In genomic region chr6:65611834-65612233, GRCm38 (mm10) we compare ENCODE assay signal across 1 mouse cellular context.
A peak's percentile ranks its signal among the peaks of the same experiment; 100 is the strongest.
TF ChIP-seq lines count a peak whose summit lies in the region.

No protein-coding gene starts in this region.

TF ChIP-seq in CH12.LX, 34 proteins besides CTCF, POLR2A, EP300 and RAD21 (continued from another document):
- TF ChIP-seq ZKSCAN1 (IDR thresholded peaks at IDR 0.05; ENCODE audit: borderline replicate concordance, low read depth, low read length), result no peak
- peak; percentile 92 for TF ChIP-seq MEF2A (IDR thresholded peaks at IDR 0.05; ENCODE audit: borderline replicate concordance, low read depth, low read length)
- no peak for TF ChIP-seq HCFC1 (IDR thresholded peaks at IDR 0.05; ENCODE audit: low read depth, low read length)
- TF ChIP-seq JUN (IDR thresholded peaks at IDR 0.05; ENCODE audit: insufficient read depth, low read depth, low read length), result no peak
- peak; percentile 90 for TF ChIP-seq MYC (IDR thresholded peaks at IDR 0.05; ENCODE audit: low read depth, low read length)
- 0 out of 2 replicates have a peak, but pooled peaks have one; percentile 25 for TF ChIP-seq TBP (conservative IDR thresholded peaks at IDR 0.05; ENCODE audit: low read depth, low read length)
- no peak for TF ChIP-seq MAZ (IDR thresholded peaks at IDR 0.05; ENCODE audit: low read depth, low read length)
- no peak for TF ChIP-seq USF2 (conservative IDR thresholded peaks at IDR 0.05; ENCODE audit: low read depth, low read length)
